Mouse (Mus musculus) embryonic facial prominence, embryonic 12.5 days (tissue): ENCODE results near the gene Gm5148. TPM values are rescaled to one million over a fixed set of nuclear protein-coding genes. Genes with fewer than 3 reads are reported as not detected.

Experiments
- ATAC-seq: fragments of 200-750 bp; cut with Nextera tagmentation; 2 replicates; pipeline ENCODE4 v1.8.0; 2017; ENCODE audit not compliant: insufficient number of reproducible peaks, insufficient read depth, low FRiP score, low TSS enrichment
- H3K27ac ChIP-seq: fragments of 300-500 bp; sonication (generic); 2 replicates; pipeline ENCODE4 v1.5.1; 2016; ENCODE audit warnings: mild to moderate bottlenecking
- H3K27me3 ChIP-seq: fragments of 300-500 bp; sonication (generic); 2 replicates; pipeline ENCODE4 v1.6.1; 2016; ENCODE audit warnings: mild to moderate bottlenecking, moderate library complexity
- H3K36me3 ChIP-seq: fragments of 300-500 bp; sonication (generic); 2 replicates; pipeline ENCODE4 v1.6.1; 2016; ENCODE audit warnings: mild to moderate bottlenecking
- H3K4me1 ChIP-seq: fragments of 300-500 bp; sonication (generic); 2 replicates; pipeline ENCODE4 v1.6.1; 2016
- H3K4me2 ChIP-seq: fragments of 300-500 bp; sonication (generic); replicated peaks from 2 replicates; pipeline ENCODE4 v1.6.1; 2016; ENCODE audit warnings: mild to moderate bottlenecking, moderate library complexity
- H3K4me3 ChIP-seq: fragments of 300-500 bp; sonication (generic); 2 replicates; pipeline ENCODE4 v1.5.1; 2016; ENCODE audit warnings: mild to moderate bottlenecking
- H3K9ac ChIP-seq: fragments of 300-500 bp; sonication (generic); 2 replicates; pipeline ENCODE4 v1.6.1; 2016; ENCODE audit warnings: mild to moderate bottlenecking, moderate library complexity
- H3K9me3 ChIP-seq: fragments of 300-500 bp; sonication (generic); 2 replicates; pipeline ENCODE4 v1.6.1; 2016; ENCODE audit warnings: mild to moderate bottlenecking, moderate library complexity
- WGBS: fragments of 180-500 bp; shearing (Covaris S2); methylation state at CpG from one replicate; pipeline ENCODE4 v1.1.7; 2016; 5-methylcytosine and 5-hydroxymethylcytosine counted together
- polyA plus RNA-seq: library from polyadenylated mRNA; unstranded; fragments of >200 nt; fragmentation: Nextera tagmentation; extraction: Ambion mirVana; gene quantifications from 2 replicates; pipeline ENCODE4 v1.2.1, GENCODE M21; 2016

The Gm5148 gene
- polyA plus RNA-seq, 1 experiment from 2014 or later: 5.2 TPM

DNA sequence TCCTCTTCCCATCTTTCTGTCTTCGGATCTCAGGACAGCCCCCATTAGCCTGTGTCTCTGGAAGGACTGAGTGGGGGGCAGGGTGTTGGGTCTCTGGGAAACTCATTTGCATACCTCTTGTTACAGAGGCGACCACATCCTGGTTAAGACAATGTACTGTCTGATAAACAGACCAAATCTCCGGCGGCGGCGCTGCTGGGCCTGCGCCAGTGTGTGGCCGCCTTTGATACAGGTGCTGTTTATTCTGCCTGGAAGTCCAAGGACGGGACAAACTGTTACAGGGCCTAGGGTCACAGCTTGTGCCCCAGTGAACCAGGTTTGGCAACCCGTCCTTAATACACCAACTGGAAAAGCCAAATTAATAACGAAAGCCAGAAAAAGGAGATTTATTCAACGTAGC, 33.8 kb upstream of the Gm5148 start:
- Histone ChIP-seq H3K9me3 (no peaks in the 10 kb centered on the region), H3K27me3 (no peaks in the 10 kb centered on the region; the same call in 1 of the 2 replicates), H3K4me3 (no peak overlapping the region), H3K4me1 (peaks cover 7% of the 10 kb centered on the region; the same call in 1 of the 2 replicates), H3K36me3 (no peaks in the 10 kb centered on the region), H3K4me2 (peak overlapping the region; percentile 30), H3K27ac (no peak overlapping the region), H3K9ac (no peak overlapping the region)
- ATAC-seq: no peak
- 3% methylated on average over 12 of the region's 12 CpGs for WGBS

DNA sequence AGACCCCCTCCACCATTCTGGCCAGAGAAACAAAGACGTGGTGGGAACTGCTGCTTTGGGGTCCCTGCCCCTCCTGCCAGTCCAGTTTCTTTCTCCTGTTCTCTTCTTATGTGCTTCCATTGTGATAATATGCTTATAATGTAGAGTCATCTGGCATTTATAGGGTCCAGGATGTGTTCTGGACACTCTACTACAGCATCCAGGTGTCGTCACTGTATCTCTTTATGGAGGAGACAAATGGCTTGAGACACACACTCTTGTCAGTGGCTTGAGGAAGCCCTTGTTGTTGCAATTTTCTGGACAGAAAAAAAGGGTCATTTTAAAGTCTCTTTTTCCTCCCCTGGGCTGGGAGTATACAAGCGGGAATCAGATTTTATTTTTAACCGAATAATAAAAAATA, 33.3 kb upstream of the Gm5148 start:
- no peak overlapping the region for H3K4me3 ChIP-seq
- no peak overlapping the region for H3K9ac ChIP-seq
- H3K27me3 ChIP-seq: no peaks in the 10 kb centered on the region; the same call in 1 of the 2 replicates
- H3K4me2 ChIP-seq: no peak overlapping the region; the same call in 1 of the 2 replicates
- WGBS: 23% methylated on average over 4 of the region's 4 CpGs
- H3K4me1 ChIP-seq: peaks cover 7% of the 10 kb centered on the region; the same call in 1 of the 2 replicates
- H3K27ac ChIP-seq: no peak overlapping the region
- ATAC-seq: no peak
- no peaks in the 10 kb centered on the region for H3K9me3 ChIP-seq
- no peaks in the 10 kb centered on the region for H3K36me3 ChIP-seq

DNA sequence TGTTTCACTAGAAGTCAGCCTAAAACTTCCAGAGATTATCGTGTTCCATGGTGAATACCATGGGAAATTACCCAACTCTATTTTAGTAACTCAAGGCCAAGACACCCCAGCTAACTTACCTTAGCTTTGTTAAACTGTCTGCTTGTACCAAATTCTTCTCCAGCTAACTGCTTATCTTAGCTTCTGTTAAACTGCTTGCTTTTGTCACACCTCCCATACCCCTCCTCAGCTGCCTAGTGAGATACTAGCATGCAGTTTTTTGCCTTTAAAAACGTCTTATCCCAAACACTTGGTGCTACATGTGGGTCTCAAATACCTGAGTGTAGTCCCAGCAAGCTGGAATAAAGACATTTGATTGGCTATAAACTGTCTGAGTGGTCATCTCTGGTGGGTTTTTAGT, 31.7 kb upstream of the Gm5148 start:
- no peak overlapping the region for H3K4me3 ChIP-seq
- H3K4me2 ChIP-seq: no peak overlapping the region
- no peak overlapping the region for H3K9ac ChIP-seq
- H3K4me1 ChIP-seq: peaks cover 7% of the 10 kb centered on the region; the same call in 1 of the 2 replicates
- 0 out of 2 replicates have a peak, but pooled peaks cover 1% of the 10 kb centered on the region for H3K9me3 ChIP-seq
- no peaks in the 10 kb centered on the region; the same call in 1 of the 2 replicates for H3K27me3 ChIP-seq
- ATAC-seq: no peak
- H3K27ac ChIP-seq: no peak overlapping the region
- 72% methylated on average over 2 of the region's 2 CpGs for WGBS
- no peaks in the 10 kb centered on the region for H3K36me3 ChIP-seq

DNA sequence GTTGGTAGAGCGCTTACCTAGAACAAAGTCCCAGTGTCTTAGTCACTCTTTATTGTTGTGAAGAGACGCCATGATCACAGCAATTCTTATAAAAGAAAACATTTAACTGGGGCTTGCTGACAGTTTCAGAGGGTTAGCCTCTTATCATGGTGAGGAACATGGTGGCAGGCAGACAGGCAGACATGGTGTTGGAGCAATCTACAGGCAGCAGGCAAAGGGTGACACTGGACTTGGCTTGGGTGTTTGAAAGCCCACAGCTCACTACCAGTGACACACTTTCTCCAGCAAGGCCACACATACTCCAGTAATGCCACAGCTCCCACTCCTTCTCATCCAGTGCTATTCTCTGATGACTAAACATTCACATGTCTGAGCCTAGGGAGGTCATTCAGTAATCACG, 30.3 kb upstream of the Gm5148 start:
- 0 out of 2 replicates have a peak, but pooled peaks cover 3% of the 10 kb centered on the region for H3K9me3 ChIP-seq
- no peaks in the 10 kb centered on the region; the same call in 1 of the 2 replicates for H3K27me3 ChIP-seq
- H3K4me2 ChIP-seq: no peak overlapping the region
- no peak overlapping the region for H3K9ac ChIP-seq
- no peak overlapping the region for H3K4me3 ChIP-seq
- no peak for ATAC-seq
- H3K4me1 ChIP-seq: peaks cover 7% of the 10 kb centered on the region; the same call in 1 of the 2 replicates
- no peaks in the 10 kb centered on the region for H3K36me3 ChIP-seq
- no peak overlapping the region for H3K27ac ChIP-seq
- 88% methylated on average over 3 of the region's 3 CpGs for WGBS

DNA sequence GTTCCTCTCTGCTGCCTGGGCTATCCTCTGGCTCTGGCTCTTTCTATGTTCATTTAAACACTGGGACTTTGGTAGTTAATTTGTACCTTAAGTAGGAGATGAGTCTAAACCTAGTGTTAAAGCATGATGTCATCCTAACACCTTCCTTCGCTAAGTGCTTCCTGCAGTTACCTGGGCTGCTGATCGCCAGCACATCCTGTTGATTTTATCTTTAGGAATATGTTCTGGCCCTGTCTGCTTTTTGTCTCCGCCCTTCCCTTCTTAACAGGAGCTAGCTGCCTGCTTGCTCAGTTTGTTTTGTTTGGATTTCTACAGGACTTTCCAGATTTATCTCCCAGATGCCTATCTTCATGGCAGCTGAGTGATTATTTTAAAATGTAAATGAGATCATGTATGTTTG, 28.9 kb upstream of the Gm5148 start:
- H3K9ac ChIP-seq: no peak overlapping the region
- no peak overlapping the region for H3K4me2 ChIP-seq
- H3K27ac ChIP-seq: no peak overlapping the region
- 0 out of 2 replicates have a peak, but pooled peaks cover 3% of the 10 kb centered on the region for H3K9me3 ChIP-seq
- no peak for ATAC-seq
- no peaks in the 10 kb centered on the region for H3K27me3 ChIP-seq
- 79% methylated on average over 3 of the region's 3 CpGs for WGBS
- peaks cover 2% of the 10 kb centered on the region; the same call in 1 of the 2 replicates for H3K4me1 ChIP-seq
- H3K4me3 ChIP-seq: no peak overlapping the region
- H3K36me3 ChIP-seq: no peaks in the 10 kb centered on the region

DNA sequence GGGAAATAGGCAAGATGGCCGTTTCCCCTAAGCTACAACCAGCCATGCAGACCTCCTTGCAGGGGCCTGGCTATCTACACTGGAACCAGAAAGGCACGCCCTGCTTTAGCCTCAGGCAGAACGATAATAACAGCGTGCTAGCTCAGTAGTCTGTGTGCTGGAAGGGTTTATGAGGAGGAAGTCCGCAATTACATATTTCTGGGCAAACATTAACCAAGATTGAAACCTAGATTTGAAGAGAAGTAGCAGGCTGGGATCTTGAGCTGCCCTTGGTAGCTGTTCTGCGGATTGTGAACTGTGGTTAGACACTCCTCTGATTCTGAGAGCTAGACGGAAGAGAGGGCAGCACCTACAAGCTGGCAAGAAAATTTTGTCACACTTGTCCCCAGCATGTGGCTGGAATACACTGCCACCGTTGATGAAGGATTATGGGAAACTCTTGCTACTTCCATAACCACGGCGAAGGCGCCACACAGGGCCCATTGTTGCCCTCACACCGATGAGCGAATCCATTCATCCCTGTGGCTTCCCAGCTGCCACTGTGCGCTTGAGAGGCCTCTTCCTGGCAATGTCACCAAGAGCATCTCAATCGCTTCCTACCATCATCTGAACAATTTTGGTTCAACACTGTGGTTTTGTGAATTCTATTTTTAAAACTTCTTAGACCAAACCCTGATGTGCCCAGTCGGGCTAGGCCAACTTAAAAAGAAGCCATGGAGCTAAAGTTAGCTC, 23.9 kb upstream of the Gm5148 start:
- Histone ChIP-seq H3K9me3 (0 out of 2 replicates have a peak, but pooled peaks cover 3% of the 10 kb centered on the region), H3K27me3 (no peaks in the 10 kb centered on the region), H3K27ac (no peak overlapping the region), H3K9ac (no peak overlapping the region), H3K4me2 (no peak overlapping the region), H3K4me1 (no peaks in the 10 kb centered on the region), H3K36me3 (no peaks in the 10 kb centered on the region), H3K4me3 (no peak overlapping the region)
- 65% methylated on average over 16 of the region's 16 CpGs for WGBS
- ATAC-seq: no peak

DNA sequence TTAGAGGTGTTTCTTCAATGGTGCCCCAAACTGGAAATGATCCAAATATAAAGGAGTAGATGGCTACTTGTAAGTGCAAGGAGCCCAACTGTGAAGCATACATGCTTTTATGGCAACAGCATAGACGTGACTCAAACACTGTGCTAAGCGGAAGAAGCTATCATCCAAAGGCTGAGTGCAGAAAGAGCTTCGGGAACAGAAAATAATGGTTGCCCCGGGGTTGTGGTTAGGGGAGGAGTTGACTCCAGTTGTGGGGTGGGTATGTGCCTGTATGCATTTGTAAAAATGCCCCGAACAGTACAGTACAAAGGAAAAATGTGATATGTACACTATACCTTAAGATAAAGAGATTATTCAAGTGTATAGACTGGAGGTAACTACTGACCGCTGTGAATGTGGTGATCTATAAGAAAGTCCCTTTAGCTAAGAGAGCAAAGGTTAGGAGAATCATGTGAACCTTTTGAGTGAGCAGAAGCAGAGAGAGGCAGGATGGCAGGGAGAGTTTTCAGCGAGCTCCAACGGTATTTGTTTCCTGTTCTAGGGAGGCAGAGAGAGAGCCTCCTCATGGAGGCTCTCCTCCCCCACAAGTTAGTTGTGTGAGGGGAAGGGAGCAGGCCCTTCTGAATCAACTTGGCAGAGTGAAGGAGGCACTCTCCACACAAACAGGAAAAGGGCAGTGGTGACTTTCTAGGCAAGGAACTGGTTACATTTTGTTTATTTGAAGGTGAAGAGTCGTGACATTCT, 23.1 kb upstream of the Gm5148 start:
- 77% methylated on average over 9 of the region's 9 CpGs for WGBS

DNA sequence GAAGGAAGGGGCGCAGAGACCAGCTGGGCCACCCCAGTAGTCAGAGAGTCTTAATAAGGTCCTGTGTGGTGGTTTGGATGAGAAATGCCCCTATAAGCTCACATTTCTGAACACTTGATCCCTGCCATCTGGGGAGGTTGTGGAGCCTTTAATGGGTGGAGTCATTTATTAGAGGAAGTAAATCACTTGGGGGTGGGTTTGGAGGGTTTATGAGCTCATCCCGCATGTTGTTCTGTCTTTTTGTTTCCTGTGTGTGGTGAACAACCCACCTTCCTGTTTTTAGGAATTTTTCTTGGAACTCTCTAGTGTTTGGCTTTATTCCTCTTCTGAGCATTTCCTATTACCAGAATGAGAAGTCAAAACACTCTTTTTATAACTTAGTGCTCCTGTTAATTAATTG, 19.8 kb upstream of the Gm5148 start:
- no peaks in the 10 kb centered on the region for H3K9me3 ChIP-seq
- no peaks in the 10 kb centered on the region for H3K27me3 ChIP-seq
- WGBS: 67% methylated on average over 2 of the region's 2 CpGs

More for the DNA sequence above, 23.1 kb upstream of the Gm5148 start:
- no peak for ATAC-seq
- Histone ChIP-seq H3K9me3 (0 out of 2 replicates have a peak, but pooled peaks cover 3% of the 10 kb centered on the region), H3K4me2 (no peak overlapping the region), H3K9ac (no peak overlapping the region), H3K4me1 (no peaks in the 10 kb centered on the region), H3K4me3 (no peak overlapping the region), H3K36me3 (no peaks in the 10 kb centered on the region), H3K27me3 (no peaks in the 10 kb centered on the region), H3K27ac (no peak overlapping the region)

DNA sequence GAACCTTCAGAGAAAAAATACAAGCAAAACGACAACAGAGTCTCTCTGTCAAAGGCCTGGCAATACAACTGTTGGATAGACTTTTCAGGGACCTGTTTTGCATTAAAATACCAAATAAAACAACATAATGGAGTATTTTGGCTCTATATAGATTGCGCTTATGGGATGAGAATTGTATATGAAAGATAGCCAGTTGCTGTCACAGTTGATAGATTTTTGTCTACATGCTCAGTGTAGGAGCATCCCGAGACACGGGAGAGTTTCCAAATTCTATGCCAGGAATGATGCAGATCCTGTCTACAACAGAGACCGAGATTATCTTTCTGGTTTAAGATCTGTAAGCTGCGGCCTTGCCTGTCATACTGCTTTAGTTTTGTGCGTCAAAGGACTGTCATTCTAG, 15.7 kb upstream of the Gm5148 start:
- no peaks in the 10 kb centered on the region for H3K27me3 ChIP-seq
- no peak overlapping the region for H3K9ac ChIP-seq
- ATAC-seq: no peak
- H3K4me3 ChIP-seq: no peak overlapping the region
- H3K9me3 ChIP-seq: no peaks in the 10 kb centered on the region
- H3K36me3 ChIP-seq: no peaks in the 10 kb centered on the region
- H3K4me2 ChIP-seq: no peak overlapping the region
- H3K4me1 ChIP-seq: peaks cover 6% of the 10 kb centered on the region; the same call in 1 of the 2 replicates
- H3K27ac ChIP-seq: no peak overlapping the region
- 86% methylated on average over 7 of the region's 7 CpGs for WGBS

More for the DNA sequence above, 19.8 kb upstream of the Gm5148 start:
- H3K27ac ChIP-seq: no peak overlapping the region
- H3K36me3 ChIP-seq: no peaks in the 10 kb centered on the region
- H3K4me2 ChIP-seq: no peak overlapping the region
- no peak overlapping the region for H3K9ac ChIP-seq
- ATAC-seq: no peak
- no peaks in the 10 kb centered on the region for H3K4me1 ChIP-seq
- H3K4me3 ChIP-seq: no peak overlapping the region

DNA sequence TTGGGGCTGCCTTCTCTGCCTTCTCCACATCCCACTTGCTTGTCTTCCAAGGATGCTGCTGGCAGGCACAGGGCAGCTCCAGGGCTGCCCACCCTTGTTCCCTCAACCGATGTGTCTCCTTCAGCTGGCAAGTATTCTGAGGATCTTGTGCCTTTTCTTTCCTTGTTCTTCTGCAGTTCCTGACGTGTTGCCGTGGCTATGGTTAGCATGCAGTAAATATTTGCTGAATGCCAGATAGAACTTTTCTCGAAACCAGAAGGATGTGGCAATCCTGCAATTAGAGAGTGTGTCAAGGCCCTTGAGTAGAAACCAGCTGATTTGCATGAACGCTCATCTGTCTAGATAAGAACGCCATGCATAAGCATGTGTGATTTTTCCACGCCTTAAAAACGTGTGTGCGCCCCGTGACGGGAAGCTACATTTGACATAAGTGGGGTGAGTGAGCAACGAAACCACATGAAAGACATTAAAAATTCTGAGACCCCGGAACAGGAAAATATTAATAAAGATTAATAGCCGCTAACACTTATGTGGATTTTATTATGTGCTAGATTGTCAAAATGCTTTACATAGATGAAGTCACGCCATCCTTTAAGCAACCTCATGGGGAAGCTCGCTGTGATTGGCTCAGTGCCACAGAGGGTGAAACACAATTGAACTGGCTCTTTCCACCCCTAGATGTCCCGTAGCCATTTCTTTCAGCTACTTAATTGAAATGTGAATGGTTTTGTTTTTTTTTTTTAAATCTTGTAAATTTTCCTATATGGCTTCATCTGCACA, 14.1 kb upstream of the Gm5148 start:
- 87% methylated on average over 17 of the region's 17 CpGs for WGBS

DNA sequence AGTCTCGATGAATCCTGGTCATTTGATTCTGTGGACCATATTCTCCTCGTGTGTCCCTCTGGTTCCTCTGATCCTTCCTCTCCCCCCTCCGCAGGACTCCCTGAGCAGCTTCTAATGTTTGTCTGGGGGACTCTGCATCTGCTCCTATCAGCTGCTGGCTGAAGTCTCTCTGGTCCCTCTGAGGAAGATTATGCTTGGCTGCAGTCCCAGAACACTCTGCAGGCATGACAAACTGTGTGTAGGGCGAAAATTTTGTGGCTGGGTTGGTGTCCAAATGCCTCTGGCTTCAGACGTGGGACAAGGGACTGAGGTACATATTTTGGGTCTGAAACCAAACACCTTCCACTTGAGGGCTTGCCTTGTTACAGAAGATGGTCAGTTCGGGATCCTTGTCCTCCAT, 13.1 kb upstream of the Gm5148 start:
- Histone ChIP-seq H3K9ac (no peak overlapping the region), H3K36me3 (no peaks in the 10 kb centered on the region), H3K4me3 (no peak overlapping the region), H3K27ac (no peak overlapping the region), H3K4me1 (peaks cover 6% of the 10 kb centered on the region; the same call in 1 of the 2 replicates), H3K9me3 (no peaks in the 10 kb centered on the region), H3K27me3 (no peaks in the 10 kb centered on the region; the same call in 1 of the 2 replicates), H3K4me2 (no peak overlapping the region)
- 50% methylated on average over 6 of the region's 6 CpGs for WGBS
- ATAC-seq: no peak

More for the DNA sequence above, 14.1 kb upstream of the Gm5148 start:
- H3K4me2 ChIP-seq: no peak overlapping the region
- peaks cover 6% of the 10 kb centered on the region; the same call in 1 of the 2 replicates for H3K4me1 ChIP-seq
- H3K27ac ChIP-seq: no peak overlapping the region
- H3K36me3 ChIP-seq: no peaks in the 10 kb centered on the region
- ATAC-seq: no peak
- no peak overlapping the region for H3K4me3 ChIP-seq
- no peaks in the 10 kb centered on the region for H3K9me3 ChIP-seq
- no peaks in the 10 kb centered on the region; the same call in 1 of the 2 replicates for H3K27me3 ChIP-seq
- H3K9ac ChIP-seq: no peak overlapping the region
